Mouse (Mus musculus) megakaryocyte, embryonic 14.5 days (primary cell): ENCODE measurements at regions not wholly inside any gene's neighbourhood (a gene's known extent, or its start where the extent isn't known, plus 50 kb on each side); places are given as distances from the start of the nearest gene placed in this dataset.

Experiments used
- H3K27me3 ChIP-seq: replicated peaks from 2 replicates; pipeline ENCODE3; 2012; ENCODE audit warnings: inconsistent platforms
- H3K36me3 ChIP-seq: replicated peaks from 2 replicates; pipeline ENCODE3; 2012; ENCODE audit warnings: low read length, inconsistent platforms, mixed read lengths
- H3K4me1 ChIP-seq: 2 replicates; pipeline ENCODE4 v1.6.1; 2012; ENCODE audit warnings: inconsistent platforms
- H3K4me3 ChIP-seq: replicated peaks from 2 replicates; pipeline ENCODE3; 2012; ENCODE audit warnings: moderate library complexity, mild to moderate bottlenecking, inconsistent platforms
- H3K9me3 ChIP-seq: 2 replicates; pipeline ENCODE4 v1.6.1; 2012; ENCODE audit warnings: inconsistent platforms
- FLI1 ChIP-seq: IDR thresholded peaks from 2 replicates; pipeline ENCODE4 v1.6.1; 2012; ENCODE audit warnings: low read length, inconsistent platforms, mixed read lengths
- GATA1 ChIP-seq: IDR thresholded peaks from 3 replicates; pipeline ENCODE4 v1.6.1; 2012; ENCODE audit warnings: mixed read lengths, low read length, inconsistent platforms, borderline replicate concordance

DNA sequence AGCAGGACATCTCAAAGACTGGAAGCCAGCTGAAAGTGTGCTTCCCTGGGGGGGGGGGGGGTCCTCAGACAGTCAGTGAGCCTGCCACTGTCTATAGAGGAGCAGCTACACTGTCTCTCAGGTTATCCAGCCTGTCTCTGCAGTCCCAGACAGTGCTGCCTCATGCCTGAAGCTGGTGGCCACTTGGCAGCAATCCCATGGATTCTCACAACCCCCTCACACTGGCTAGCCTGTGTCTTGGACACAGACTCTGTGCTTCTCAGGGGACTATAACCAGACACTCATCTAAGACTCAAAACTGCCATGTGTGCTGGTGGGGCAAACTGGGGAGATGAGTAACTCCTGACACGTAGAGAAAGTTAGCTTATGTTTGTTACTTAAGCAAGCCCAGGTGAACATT, 95.1 kb upstream of the Sesn3 start:
- H3K4me3 ChIP-seq = no peak overlapping the region
- H3K27me3 ChIP-seq = peaks cover 81% of the 10 kb centered on the region
- TF ChIP-seq GATA1 (no peak), FLI1 (no peak)

DNA sequence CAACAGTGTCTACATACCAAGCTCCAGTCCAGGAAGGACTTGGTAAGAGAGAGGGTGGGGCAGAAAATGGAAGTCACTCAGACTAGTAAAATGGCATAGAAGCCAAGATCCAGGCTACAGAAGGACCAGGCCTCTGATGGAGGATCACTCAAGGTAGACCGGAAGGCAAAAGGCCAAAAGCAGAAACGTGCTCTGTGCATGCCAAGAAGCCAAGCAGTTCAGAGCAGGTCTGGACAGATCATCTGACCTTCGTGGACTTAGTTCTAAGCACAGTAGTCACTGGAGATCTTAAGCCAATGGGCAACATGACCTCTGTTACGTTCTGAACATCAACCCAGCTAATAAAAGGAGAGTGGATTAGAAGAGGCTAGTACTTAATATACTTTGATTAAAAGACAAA, 90.6 kb upstream of the Sesn3 start:
- Histone ChIP-seq H3K4me1 (peaks cover 68% of the 10 kb centered on the region), H3K27me3 (peaks cover 61% of the 10 kb centered on the region), H3K9me3 (peaks cover 14% of the 10 kb centered on the region), H3K36me3 (no peaks in the 10 kb centered on the region), H3K4me3 (no peak overlapping the region)
- TF ChIP-seq GATA1 (no peak), FLI1 (no peak)

More for the DNA sequence above, 95.1 kb upstream of the Sesn3 start:
- H3K36me3 ChIP-seq = no peaks in the 10 kb centered on the region
- H3K9me3 ChIP-seq = peaks cover 14% of the 10 kb centered on the region
- peaks cover 49% of the 10 kb centered on the region for H3K4me1 ChIP-seq

DNA sequence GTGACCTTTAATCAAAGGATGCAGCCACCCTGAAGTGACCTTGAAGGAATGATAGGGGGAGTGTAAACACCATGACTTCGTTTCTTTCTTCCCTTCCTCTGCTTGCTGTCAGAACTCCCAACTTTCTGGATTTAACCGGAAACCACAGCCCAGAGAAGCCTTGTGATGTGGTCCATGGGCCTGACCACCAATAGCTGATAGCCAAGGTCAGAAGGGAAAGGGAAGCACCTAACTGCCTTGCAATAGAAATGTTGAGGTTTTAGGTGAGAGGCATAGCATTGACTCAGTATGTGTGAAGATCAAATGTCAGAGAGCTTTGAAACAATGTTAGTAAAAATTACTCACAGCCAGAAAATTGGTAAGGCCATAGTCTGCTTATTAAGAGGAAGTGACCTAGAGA, 89.2 kb upstream of the Sesn3 start:
- Histone ChIP-seq H3K36me3 (no peaks in the 10 kb centered on the region), H3K4me1 (peaks cover 79% of the 10 kb centered on the region), H3K27me3 (peaks cover 55% of the 10 kb centered on the region), H3K4me3 (peak overlapping the region; percentile 17), H3K9me3 (peaks cover 14% of the 10 kb centered on the region)
- TF ChIP-seq FLI1 (no peak), GATA1 (no peak)

DNA sequence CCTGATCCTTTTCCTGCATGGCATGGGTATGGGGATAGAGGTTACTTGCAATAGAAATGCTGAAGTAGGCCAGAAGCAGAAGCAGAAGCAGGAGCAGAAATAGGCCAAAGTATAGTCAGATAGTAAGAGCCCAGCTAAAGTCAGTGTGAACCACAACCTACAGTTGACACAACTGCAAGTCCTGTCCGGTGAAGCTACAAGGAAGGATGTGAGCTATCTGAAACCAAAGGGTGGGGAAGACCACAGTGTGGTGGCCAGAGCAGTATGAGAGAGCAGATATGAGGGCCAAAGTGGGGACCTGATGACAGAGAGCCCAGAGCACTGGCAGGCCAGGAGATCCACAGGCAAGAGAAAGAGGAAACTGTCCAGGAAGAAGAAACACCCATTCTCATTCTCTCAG, 87.1 kb upstream of the Sesn3 start:
- Histone ChIP-seq H3K27me3 (peaks cover 49% of the 10 kb centered on the region), H3K4me3 (peak overlapping the region; percentile 57), H3K9me3 (peaks cover 11% of the 10 kb centered on the region), H3K4me1 (peaks cover 72% of the 10 kb centered on the region), H3K36me3 (no peaks in the 10 kb centered on the region)
- TF ChIP-seq FLI1 (no peak), GATA1 (no peak)

GRCm38 (mm10) chr9:14188504-14188903, 86.4 kb upstream of the Sesn3 start:
- Histone ChIP-seq H3K9me3 (peaks cover 6% of the 10 kb centered on the region), H3K4me3 (no peak overlapping the region), H3K4me1 (peaks cover 79% of the 10 kb centered on the region), H3K27me3 (peaks cover 45% of the 10 kb centered on the region), H3K36me3 (no peaks in the 10 kb centered on the region)
- TF ChIP-seq GATA1 (no peak), FLI1 (no peak)

- no peak for TF ChIP-seq GATA1
- no peak for TF ChIP-seq FLI1
- H3K4me1 ChIP-seq = peaks cover 74% of the 10 kb centered on the region
- H3K9me3 ChIP-seq = no peaks in the 10 kb centered on the region
- H3K4me3 ChIP-seq = no peak overlapping the region
- peaks cover 44% of the 10 kb centered on the region for H3K27me3 ChIP-seq
- no peaks in the 10 kb centered on the region for H3K36me3 ChIP-seq
Measured at GRCm38 (mm10) chr9:14190660-14191059, 84.2 kb upstream of the Sesn3 start.

DNA sequence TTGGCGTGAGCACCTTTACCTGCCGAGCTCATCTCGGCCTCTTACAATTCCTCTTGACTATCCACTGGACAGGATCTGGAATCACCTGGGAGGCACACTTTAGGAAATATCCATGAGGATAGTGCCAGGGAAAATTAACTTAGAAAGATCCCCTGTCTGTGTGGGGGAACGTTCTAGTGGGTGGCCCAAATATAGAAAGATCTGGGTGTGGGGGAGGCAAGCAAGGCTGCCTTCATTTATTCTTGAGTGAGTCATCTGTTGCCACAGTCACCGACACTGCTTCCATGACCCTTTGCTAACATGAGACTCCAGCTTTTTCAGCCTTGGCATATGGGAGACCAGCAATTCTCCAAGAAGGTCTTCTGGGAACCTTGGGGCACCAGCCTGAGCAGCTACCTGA, 80.1 kb upstream of the Sesn3 start:
- H3K4me1 ChIP-seq = peaks cover 42% of the 10 kb centered on the region
- TF ChIP-seq GATA1 (no peak), FLI1 (no peak)
- H3K27me3 ChIP-seq = peaks cover 64% of the 10 kb centered on the region

DNA sequence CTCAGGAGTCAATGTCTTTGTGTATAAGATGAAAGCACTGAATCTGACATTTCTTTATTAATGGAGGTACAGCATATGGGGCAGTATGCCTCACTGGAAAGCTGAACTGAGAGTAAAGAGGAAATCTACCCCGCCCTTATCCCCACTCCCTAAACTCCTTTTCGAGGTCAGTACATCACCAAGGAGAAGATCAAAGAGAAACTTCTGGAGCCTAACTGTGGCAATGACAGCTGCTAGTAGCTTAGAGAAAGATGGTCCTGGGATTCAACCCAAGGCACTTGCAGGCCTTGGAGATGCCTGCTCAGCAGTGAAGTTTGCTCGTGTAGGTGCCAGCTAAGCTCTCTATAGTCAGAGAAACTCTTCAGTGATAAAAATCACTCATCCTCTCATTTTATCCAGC, 75.8 kb upstream of the Sesn3 start:
- Histone ChIP-seq H3K4me3 (no peak overlapping the region), H3K9me3 (0 out of 2 replicates have a peak, but pooled peaks cover 4% of the 10 kb centered on the region), H3K36me3 (no peaks in the 10 kb centered on the region), H3K27me3 (peaks cover 80% of the 10 kb centered on the region), H3K4me1 (peaks cover 25% of the 10 kb centered on the region)
- TF ChIP-seq FLI1 (no peak), GATA1 (no peak)

More for the DNA sequence above, 80.1 kb upstream of the Sesn3 start:
- H3K36me3 ChIP-seq = no peaks in the 10 kb centered on the region
- H3K9me3 ChIP-seq = 0 out of 2 replicates have a peak, but pooled peaks cover 4% of the 10 kb centered on the region
- H3K4me3 ChIP-seq = no peak overlapping the region

- Histone ChIP-seq H3K36me3 (no peaks in the 10 kb centered on the region), H3K4me3 (no peak overlapping the region), H3K9me3 (0 out of 2 replicates have a peak, but pooled peaks cover 4% of the 10 kb centered on the region), H3K4me1 (peaks cover 20% of the 10 kb centered on the region), H3K27me3 (peaks cover 77% of the 10 kb centered on the region)
- TF ChIP-seq FLI1 (no peak), GATA1 (no peak)
Measured at GRCm38 (mm10) chr9:14199983-14200700, 74.7 kb upstream of the Sesn3 start.

GRCm38 (mm10) chr9:14200852-14201251, 74.0 kb upstream of the Sesn3 start:
- H3K4me3 ChIP-seq = no peak overlapping the region
- H3K9me3 ChIP-seq = 0 out of 2 replicates have a peak, but pooled peaks cover 4% of the 10 kb centered on the region
- H3K36me3 ChIP-seq = no peaks in the 10 kb centered on the region
- H3K4me1 ChIP-seq = peaks cover 20% of the 10 kb centered on the region
- TF ChIP-seq FLI1 (no peak), GATA1 (no peak)
- peaks cover 75% of the 10 kb centered on the region for H3K27me3 ChIP-seq
